Mouse (Mus musculus) embryonic facial prominence, embryonic 13.5 days (tissue): ENCODE results near the gene Alcam. TPM values are rescaled to one million over a fixed set of nuclear protein-coding genes. Genes with fewer than 3 reads are reported as not detected.

ENCODE experiments used
- ATAC-seq: fragments of 200-750 bp; cut with Nextera tagmentation; 2 replicates; pipeline ENCODE4 v1.8.0; 2017; ENCODE audit warnings: low read depth; ENCODE audit not compliant: insufficient number of reproducible peaks, insufficient read depth, low FRiP score, low TSS enrichment
- H3K27ac ChIP-seq: fragments of 300-500 bp; sonication (generic); 2 replicates; pipeline ENCODE4 v1.5.1; 2015; ENCODE audit warnings: moderate library complexity, mild to moderate bottlenecking, inconsistent platforms
- H3K27me3 ChIP-seq: fragments of 300-500 bp; sonication (generic); 2 replicates; pipeline ENCODE4 v1.6.1; 2015; ENCODE audit warnings: mild to moderate bottlenecking, inconsistent platforms
- H3K36me3 ChIP-seq: fragments of 300-500 bp; sonication (generic); 2 replicates; pipeline ENCODE4 v1.6.1; 2015; ENCODE audit warnings: mild to moderate bottlenecking, inconsistent platforms
- H3K4me1 ChIP-seq: fragments of 300-500 bp; sonication (generic); 2 replicates; pipeline ENCODE4 v1.6.1; 2015; ENCODE audit warnings: inconsistent platforms
- H3K4me2 ChIP-seq: fragments of 300-500 bp; sonication (generic); 2 replicates; pipeline ENCODE4 v1.6.1; 2015; ENCODE audit warnings: moderate library complexity, mild to moderate bottlenecking, inconsistent platforms
- H3K4me3 ChIP-seq: fragments of 300-500 bp; sonication (generic); 2 replicates; pipeline ENCODE4 v1.5.1; 2015; ENCODE audit warnings: mild to moderate bottlenecking, inconsistent platforms
- H3K9ac ChIP-seq: fragments of 300-500 bp; sonication (generic); 2 replicates; pipeline ENCODE4 v1.6.1; 2015; ENCODE audit warnings: mild to moderate bottlenecking, inconsistent platforms
- H3K9me3 ChIP-seq: fragments of 300-500 bp; sonication (generic); 2 replicates; pipeline ENCODE4 v1.6.1; 2016; ENCODE audit warnings: inconsistent platforms
- WGBS: fragments of 180-500 bp; shearing (Covaris S2); methylation state at CpG from one replicate; pipeline ENCODE4 v1.1.7; 2015; ENCODE audit warnings: mixed read lengths; 5-methylcytosine and 5-hydroxymethylcytosine counted together
- polyA plus RNA-seq: library from polyadenylated mRNA; unstranded; fragments of >200 nt; fragmentation: Nextera tagmentation; extraction: Ambion mirVana; gene quantifications from 2 replicates; pipeline ENCODE4 v1.2.1, GENCODE M21; 2015

Alcam gene
- polyA plus RNA-seq, result 29.1 and 51.2 TPM in 2 replicates

DNA sequence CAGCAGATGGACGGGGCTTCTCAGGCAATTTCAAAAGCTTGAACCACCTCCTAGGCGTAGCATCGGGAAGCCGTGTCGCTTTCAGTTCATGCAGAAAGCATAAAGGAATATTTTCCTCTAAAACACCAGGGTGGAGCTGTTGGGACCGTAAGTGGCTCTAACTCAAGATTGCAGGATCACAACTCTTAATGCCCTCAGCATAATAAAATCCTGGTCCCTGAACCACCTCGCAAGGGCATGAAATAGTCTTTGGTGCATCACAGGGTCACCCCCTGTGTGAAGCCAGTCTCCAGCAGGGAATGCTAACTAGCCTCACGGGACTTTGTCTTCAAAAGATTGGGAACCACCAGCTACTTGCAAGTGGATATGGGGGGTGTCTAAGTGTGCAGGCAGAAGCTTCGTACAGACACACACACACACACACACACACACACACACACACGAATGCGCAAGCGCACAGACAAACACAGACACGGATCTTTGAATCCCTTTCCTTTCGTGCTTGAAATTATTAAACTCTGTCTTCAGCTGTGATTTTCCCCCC is at the start of gene Alcam:
Gene Alcam (minus strand): TSS at position 104 of the 544 bp plus-strand sequence.
- Histone ChIP-seq H3K27ac (peak within 1 kb of the TSS; percentile 63), H3K9ac (peak within 1 kb of the TSS; percentile 75), H3K4me1 (peaks cover 27% of the 10 kb centered on the region), H3K27me3 (peaks cover 9% of the 10 kb centered on the region; the same call in 1 of the 2 replicates), H3K4me3 (peak within 1 kb of the TSS; percentile 65), H3K36me3 (no peaks in the 10 kb centered on the region), H3K9me3 (no peaks in the 10 kb centered on the region), H3K4me2 (peak within 1 kb of the TSS; percentile 80)
- no peak for ATAC-seq
- WGBS, result under 1% methylated on average over 14 of the region's 14 CpGs

DNA sequence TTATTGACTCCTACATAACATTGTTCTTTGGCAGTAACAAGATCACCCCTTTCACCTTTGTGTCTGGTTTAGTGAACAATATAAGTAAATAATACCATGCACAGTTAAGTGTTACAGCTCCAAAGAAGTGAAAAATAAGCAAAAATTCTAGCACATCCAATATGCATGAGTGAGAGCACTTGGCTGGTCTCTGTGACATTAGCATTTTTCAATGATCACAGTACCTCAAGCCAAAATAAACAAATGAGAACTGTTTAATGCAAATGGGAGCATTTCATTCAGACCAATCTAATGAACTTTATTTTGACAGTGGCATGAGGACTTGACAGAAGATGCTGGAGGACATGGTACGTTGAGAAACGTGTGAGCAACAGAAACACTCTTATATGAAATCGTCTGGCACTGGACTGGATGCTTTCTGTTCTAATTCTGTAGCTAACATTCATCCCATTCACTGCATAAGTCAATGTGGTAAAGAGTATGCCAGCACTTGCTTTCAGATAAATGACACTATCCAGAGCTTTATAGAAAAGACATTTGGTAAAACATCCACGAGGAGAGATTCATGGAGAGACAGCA is 45.0 kb upstream of the Alcam start:
- no peak for ATAC-seq
- H3K9ac ChIP-seq, result no peak overlapping the region
- H3K4me2 ChIP-seq, result no peak overlapping the region
- H3K4me1 ChIP-seq, result no peaks in the 10 kb centered on the region
- H3K27me3 ChIP-seq, result no peaks in the 10 kb centered on the region
- no peak overlapping the region for H3K27ac ChIP-seq
- H3K36me3 ChIP-seq, result no peaks in the 10 kb centered on the region
- no peak overlapping the region for H3K4me3 ChIP-seq
- H3K9me3 ChIP-seq, result no peaks in the 10 kb centered on the region
- 79% methylated on average over 4 of the region's 4 CpGs for WGBS

DNA sequence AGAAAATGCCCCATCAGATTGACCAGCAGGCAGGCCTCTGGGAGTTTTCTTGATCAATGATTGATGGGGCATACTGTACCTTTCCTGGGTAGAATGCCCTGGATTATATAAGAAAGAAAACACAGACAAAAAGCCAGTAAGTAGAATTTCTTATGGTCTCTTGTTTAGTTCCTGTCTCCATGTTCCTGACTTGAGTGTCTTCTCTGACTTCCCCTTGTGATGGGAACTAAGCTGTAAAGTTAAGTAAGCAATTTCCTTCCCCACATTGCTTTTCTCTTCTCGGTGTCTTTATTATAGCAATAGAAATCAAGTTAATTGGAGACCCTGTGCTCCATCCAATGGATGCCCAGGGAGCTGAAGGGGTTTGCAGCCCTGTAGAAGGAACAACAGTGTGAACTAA is 36.7 kb upstream of the Alcam start:
- H3K4me2 ChIP-seq, result no peak overlapping the region
- WGBS, result 76% methylated on average over 1 of the region's 1 CpGs
- H3K27me3 ChIP-seq, result no peaks in the 10 kb centered on the region
- H3K4me3 ChIP-seq, result no peak overlapping the region
- no peak overlapping the region for H3K9ac ChIP-seq
- no peaks in the 10 kb centered on the region for H3K9me3 ChIP-seq
- no peaks in the 10 kb centered on the region for H3K4me1 ChIP-seq
- no peaks in the 10 kb centered on the region for H3K36me3 ChIP-seq
- H3K27ac ChIP-seq, result no peak overlapping the region
- no peak for ATAC-seq

DNA sequence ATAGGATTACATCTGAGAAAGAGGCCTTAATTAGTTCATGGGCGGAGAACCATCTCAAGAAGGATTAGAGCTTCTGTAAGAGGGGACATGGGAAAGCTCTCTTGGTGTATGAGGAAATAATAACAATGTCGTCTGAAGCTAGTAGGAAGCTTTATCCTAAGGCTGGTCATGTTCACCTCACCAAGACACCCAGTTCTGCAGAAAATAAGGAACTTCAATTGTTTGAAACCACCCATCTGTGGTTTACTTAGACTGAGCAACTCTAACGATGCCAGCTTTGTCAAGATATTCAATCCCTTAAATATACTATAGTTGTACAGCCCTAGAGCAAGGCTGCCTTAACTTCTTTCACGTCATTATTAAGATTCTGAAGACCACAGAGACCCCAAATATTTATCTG is 20.4 kb upstream of the Alcam start:
- H3K9me3 ChIP-seq, result no peaks in the 10 kb centered on the region
- no peak overlapping the region for H3K9ac ChIP-seq
- no peaks in the 10 kb centered on the region for H3K36me3 ChIP-seq
- WGBS, result 65% methylated on average over 4 of the region's 4 CpGs
- ATAC-seq, result no peak
- no peaks in the 10 kb centered on the region for H3K4me1 ChIP-seq
- no peaks in the 10 kb centered on the region for H3K27me3 ChIP-seq
- no peak overlapping the region for H3K4me3 ChIP-seq
- no peak overlapping the region for H3K27ac ChIP-seq
- H3K4me2 ChIP-seq, result no peak overlapping the region

DNA sequence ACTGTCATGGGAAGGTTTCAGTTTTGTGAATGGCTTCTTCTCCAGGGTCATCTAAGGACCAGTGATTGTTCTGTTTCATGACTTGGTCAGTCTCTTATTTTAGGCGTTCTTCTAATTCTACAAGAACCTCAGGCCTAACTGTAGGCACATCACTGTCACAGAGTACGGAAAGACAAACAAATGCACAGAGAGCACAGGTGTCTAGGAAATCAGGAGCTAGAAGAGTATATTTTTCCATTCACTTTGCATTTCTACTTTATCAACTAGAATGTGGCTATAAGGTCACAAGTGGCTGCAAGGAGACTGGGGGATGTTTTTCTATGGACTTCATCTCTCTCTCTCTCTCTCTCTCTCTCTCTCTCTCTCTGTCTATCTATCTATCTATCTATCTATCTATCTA is 19.2 kb upstream of the Alcam start:
- no peak overlapping the region for H3K4me2 ChIP-seq
- no peak overlapping the region for H3K4me3 ChIP-seq
- H3K27me3 ChIP-seq, result no peaks in the 10 kb centered on the region
- no peaks in the 10 kb centered on the region for H3K4me1 ChIP-seq
- H3K9ac ChIP-seq, result no peak overlapping the region
- H3K9me3 ChIP-seq, result no peaks in the 10 kb centered on the region
- H3K27ac ChIP-seq, result no peak overlapping the region
- WGBS, result 92% methylated on average over 2 of the region's 2 CpGs
- no peak for ATAC-seq
- H3K36me3 ChIP-seq, result no peaks in the 10 kb centered on the region

DNA sequence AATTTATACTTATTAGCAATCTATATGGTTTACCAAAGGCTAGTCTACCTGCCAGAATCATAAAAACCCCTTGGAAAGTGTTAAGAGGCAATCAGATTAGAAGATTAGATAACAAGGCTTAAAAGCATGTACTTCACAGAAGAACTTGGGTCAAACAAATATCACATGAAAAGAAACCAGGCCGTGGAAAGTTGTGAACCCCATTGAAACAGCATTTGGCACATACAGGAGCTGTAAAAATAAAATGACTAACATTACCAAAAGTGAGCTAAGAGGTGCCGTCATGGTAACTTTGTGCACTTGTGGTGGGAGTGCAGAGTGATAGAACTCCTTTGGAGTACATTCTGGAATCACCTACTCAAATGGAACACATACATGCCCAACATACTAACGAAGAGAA is 18.8 kb upstream of the Alcam start:
- ATAC-seq, result no peak
- no peak overlapping the region for H3K27ac ChIP-seq
- H3K36me3 ChIP-seq, result no peaks in the 10 kb centered on the region
- H3K27me3 ChIP-seq, result no peaks in the 10 kb centered on the region
- 90% methylated on average over 3 of the region's 3 CpGs for WGBS
- H3K4me3 ChIP-seq, result no peak overlapping the region
- no peaks in the 10 kb centered on the region for H3K9me3 ChIP-seq
- H3K4me1 ChIP-seq, result no peaks in the 10 kb centered on the region
- no peak overlapping the region for H3K4me2 ChIP-seq
- H3K9ac ChIP-seq, result no peak overlapping the region

DNA sequence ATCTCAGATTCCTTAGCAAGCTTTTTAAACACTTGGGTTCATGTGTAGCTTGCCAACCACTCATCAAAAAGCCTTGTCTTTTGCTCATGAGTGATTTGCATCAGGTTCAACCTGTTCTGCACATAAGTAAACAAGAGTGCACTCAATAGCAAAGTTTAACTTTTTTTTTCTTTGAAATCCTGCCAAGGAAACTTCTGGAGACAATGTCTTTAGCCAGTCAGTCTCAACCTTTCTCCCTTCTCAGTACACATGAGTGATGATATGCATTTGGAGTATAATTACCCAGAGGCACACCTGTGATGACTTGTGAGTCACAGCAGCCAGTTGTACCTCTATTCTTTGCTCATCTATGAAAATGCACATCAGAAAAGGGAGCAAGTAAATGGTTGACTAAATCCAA is 18.2 kb upstream of the Alcam start:
- no peak overlapping the region for H3K9ac ChIP-seq
- no peak overlapping the region for H3K27ac ChIP-seq
- no peaks in the 10 kb centered on the region for H3K27me3 ChIP-seq
- H3K4me2 ChIP-seq, result no peak overlapping the region
- H3K9me3 ChIP-seq, result no peaks in the 10 kb centered on the region
- H3K36me3 ChIP-seq, result no peaks in the 10 kb centered on the region
- no peak overlapping the region for H3K4me3 ChIP-seq
- no peak for ATAC-seq
- no peaks in the 10 kb centered on the region for H3K4me1 ChIP-seq

DNA sequence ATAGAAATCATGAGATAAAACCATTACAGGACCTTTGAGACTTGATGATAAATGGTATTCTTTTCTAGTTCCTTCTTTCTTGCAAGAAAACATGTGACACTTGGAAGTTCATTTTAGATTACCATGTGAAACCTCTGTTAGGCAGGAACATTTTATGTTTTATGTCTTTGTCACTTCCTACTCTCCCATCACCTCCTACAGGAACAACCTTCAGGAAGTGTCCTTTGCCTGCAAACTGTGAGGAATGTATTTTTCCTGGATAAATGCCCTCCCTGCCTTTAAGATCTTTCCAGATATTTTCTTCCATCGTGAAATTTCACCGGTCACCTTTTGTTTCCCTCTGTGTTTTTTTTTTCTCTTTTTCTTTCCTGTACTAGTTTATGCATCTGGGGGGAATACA is 17.0 kb upstream of the Alcam start:
- H3K36me3 ChIP-seq, result no peaks in the 10 kb centered on the region
- no peak overlapping the region for H3K4me2 ChIP-seq
- H3K9me3 ChIP-seq, result no peaks in the 10 kb centered on the region
- no peaks in the 10 kb centered on the region for H3K4me1 ChIP-seq
- no peak overlapping the region for H3K9ac ChIP-seq
- H3K4me3 ChIP-seq, result no peak overlapping the region
- WGBS, result 84% methylated on average over 2 of the region's 2 CpGs
- no peaks in the 10 kb centered on the region for H3K27me3 ChIP-seq
- H3K27ac ChIP-seq, result no peak overlapping the region
- ATAC-seq, result no peak

DNA sequence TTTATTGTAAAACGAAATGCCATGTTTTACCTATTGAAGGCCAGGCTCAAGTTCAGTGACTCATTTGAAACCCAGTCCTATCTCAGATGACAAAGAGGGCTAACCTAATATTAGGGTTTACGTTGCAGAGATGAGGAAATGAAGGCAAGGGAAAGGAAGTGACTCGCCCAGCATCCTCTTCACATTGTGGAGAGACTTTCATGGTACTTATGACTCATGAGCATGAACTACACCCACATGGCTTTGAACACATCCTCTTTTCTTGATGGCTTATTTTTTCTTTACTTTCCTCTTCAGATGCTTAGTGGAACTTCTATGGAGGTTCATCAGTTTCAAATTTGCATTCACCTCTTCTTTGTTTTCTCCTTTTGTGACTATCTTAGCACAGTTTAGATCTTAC is 16.4 kb upstream of the Alcam start:
- Histone ChIP-seq H3K9ac (no peak overlapping the region), H3K27me3 (no peaks in the 10 kb centered on the region), H3K36me3 (no peaks in the 10 kb centered on the region), H3K4me1 (no peaks in the 10 kb centered on the region), H3K4me2 (no peak overlapping the region), H3K27ac (no peak overlapping the region), H3K9me3 (no peaks in the 10 kb centered on the region), H3K4me3 (no peak overlapping the region)
- WGBS, result 74% methylated on average over 3 of the region's 3 CpGs
- no peak for ATAC-seq

DNA sequence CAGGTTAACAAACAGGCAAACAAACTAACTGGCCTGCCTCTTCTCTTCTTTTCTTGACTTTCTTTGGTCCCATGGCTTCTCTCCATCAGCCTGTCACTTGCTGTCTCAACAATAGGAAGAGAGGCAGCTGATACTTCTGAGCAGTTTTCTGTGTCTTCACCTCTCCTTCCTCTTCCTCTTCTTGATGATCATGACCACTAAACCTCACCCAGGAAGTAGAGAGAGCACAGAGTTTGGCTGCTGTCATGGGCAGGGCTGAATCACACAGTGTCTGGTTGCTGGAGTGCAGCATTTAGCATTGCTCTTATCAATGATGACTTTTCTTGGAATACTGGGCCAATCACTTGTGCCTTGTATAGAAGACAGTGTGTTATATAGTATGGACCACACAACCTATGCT is 14.6 kb upstream of the Alcam start:
- Histone ChIP-seq H3K27me3 (no peaks in the 10 kb centered on the region), H3K36me3 (no peaks in the 10 kb centered on the region), H3K4me2 (no peak overlapping the region), H3K4me1 (no peaks in the 10 kb centered on the region), H3K4me3 (no peak overlapping the region), H3K9me3 (no peaks in the 10 kb centered on the region), H3K27ac (no peak overlapping the region), H3K9ac (no peak overlapping the region)
- no peak for ATAC-seq

DNA sequence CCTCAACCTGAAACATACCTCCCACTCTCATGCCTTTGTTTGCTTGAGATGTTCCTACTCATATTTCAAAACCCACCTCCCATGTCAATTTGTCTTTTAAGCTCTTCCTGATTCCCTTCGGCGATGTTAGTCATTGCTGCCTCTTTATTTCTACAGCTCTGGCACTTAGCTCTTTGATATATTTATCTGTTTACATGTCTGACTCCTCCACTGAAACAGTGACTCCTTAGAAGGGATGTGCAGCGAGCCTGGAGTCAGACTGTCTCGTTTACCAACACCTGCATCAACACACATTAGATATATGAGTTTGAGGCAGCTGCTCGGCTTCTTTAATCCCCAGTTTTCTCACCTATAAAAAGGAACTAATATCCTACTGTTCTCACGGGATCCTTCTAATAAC is 12.9 kb upstream of the Alcam start:
- H3K27ac ChIP-seq, result no peak overlapping the region
- 68% methylated on average over 6 of the region's 6 CpGs for WGBS
- no peaks in the 10 kb centered on the region for H3K36me3 ChIP-seq
- H3K4me2 ChIP-seq, result no peak overlapping the region
- no peaks in the 10 kb centered on the region for H3K9me3 ChIP-seq
- H3K4me3 ChIP-seq, result no peak overlapping the region
- H3K4me1 ChIP-seq, result no peaks in the 10 kb centered on the region
- no peak overlapping the region for H3K9ac ChIP-seq
- no peaks in the 10 kb centered on the region for H3K27me3 ChIP-seq
- ATAC-seq, result no peak

DNA sequence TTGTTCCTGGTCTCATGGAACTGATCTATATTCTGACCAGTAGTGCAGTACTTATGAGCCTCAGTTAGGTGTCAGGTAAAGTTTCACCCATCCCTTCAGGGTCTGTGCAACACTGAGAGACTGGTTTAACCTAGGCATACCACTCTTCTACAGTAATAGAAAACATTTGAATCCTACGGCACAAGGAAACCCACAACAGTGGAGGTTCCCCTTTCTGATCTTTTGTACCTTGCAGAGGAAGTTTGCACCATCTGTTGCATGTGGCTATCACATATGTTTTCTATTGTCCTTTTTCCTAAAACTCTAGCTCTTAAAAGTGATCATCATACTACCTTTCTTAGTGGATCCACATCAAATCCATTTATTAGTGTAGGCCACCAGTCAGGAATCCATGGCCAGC is 10.7 kb upstream of the Alcam start:
- Histone ChIP-seq H3K4me2 (no peak overlapping the region), H3K36me3 (no peaks in the 10 kb centered on the region), H3K27me3 (no peaks in the 10 kb centered on the region), H3K27ac (no peak overlapping the region), H3K9ac (no peak overlapping the region), H3K4me3 (no peak overlapping the region), H3K4me1 (no peaks in the 10 kb centered on the region), H3K9me3 (no peaks in the 10 kb centered on the region)
- no peak for ATAC-seq
- WGBS, result 52% methylated on average over 1 of the region's 1 CpGs
